Comparison of ENCODE assay signal across 19 mouse cellular contexts in the genomic region with DNA sequence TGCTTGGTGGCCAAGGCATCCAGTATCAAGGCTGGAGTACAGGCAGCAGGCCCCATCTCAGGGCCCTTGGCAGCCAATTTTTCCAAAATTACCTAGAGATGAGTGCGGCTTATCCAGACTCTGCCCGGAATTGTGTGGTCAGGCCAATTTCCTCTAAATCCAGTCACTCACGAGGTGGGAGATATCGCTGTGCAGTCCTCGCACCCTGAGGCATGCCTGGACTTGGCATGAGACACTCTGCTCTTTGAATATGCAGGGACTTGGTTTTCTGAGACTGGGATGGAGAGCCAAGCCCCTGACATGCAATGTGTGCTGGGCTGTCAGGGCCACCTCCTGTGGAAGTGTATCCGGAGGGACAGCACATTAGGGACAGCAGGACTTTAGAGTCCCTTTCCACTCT. TPM values are rescaled to one million over a fixed set of nuclear protein-coding genes. Genes with fewer than 3 reads are reported as not detected.
DNase-seq lines count a peak whose midpoint lies in the region; ATAC-seq and TF ChIP-seq lines count a peak whose summit lies in the region.
"Had no signal": no experiment of that assay in that cellular context is flagged by ENCODE, and none has a peak within 500 bp of the region (broad histone marks: within the 10 kb centered on the region; RNA-seq: fewer than 3 reads in every experiment).

No protein-coding gene starts in this region.

- peaks cover 13% of the 10 kb centered on the region; the same call in 1 of the 2 replicates for H3K36me3 ChIP-seq in midbrain, embryonic 10.5 days
- H3K36me3 ChIP-seq in midbrain, embryonic 11.5 days (ENCODE audit: control insufficient read depth, insufficient read depth, low read length): no peaks in the 10 kb centered on the region
- no peaks in the 10 kb centered on the region for H3K36me3 ChIP-seq in forebrain, embryonic 15.5 days
- H3K36me3 ChIP-seq in hindbrain, postnatal 0 days (ENCODE audit: insufficient read depth, low read length): no peaks in the 10 kb centered on the region
- no peaks in the 10 kb centered on the region for H3K36me3 ChIP-seq in neural tube, embryonic 14.5 days (ENCODE audit: control insufficient read depth, insufficient read depth, low read length)
- H3K36me3 ChIP-seq: heart, embryonic 15.5 days had no signal

- ATAC-seq in midbrain, embryonic 11.5 days (ENCODE audit: low FRiP score): no peak
- ATAC-seq in forebrain, embryonic 15.5 days (replicated peaks): no peak
- no peak for ATAC-seq in hindbrain, postnatal 0 days
- ATAC-seq in neural tube, embryonic 14.5 days (ENCODE audit: low read depth): no peak
- ATAC-seq: Patski had no signal

- no peak overlapping the region for H3K9ac ChIP-seq in midbrain, embryonic 11.5 days (ENCODE audit: low read length)
- H3K9ac ChIP-seq in forebrain, embryonic 15.5 days (replicated peaks): no peak overlapping the region
- H3K9ac ChIP-seq in hindbrain, postnatal 0 days (replicated peaks; ENCODE audit: low read length): 0 out of 2 replicates have a peak overlapping the region, but pooled peaks have one; percentile 28
- no peak overlapping the region for H3K9ac ChIP-seq in neural tube, embryonic 14.5 days (replicated peaks; ENCODE audit: low read depth, low read length)
- H3K9ac ChIP-seq: heart, embryonic 15.5 days; lung, embryonic 14.5 days had no signal

- no peak overlapping the region for H3K4me2 ChIP-seq in midbrain, embryonic 11.5 days
- H3K4me2 ChIP-seq in forebrain, embryonic 15.5 days (replicated peaks): no peak overlapping the region
- H3K4me2 ChIP-seq in hindbrain, postnatal 0 days (ENCODE audit: low read depth, low read length): no peak overlapping the region
- H3K4me2 ChIP-seq in neural tube, embryonic 14.5 days (ENCODE audit: low read depth, low read length): no peak overlapping the region
- H3K4me2 ChIP-seq: heart, embryonic 15.5 days; liver, embryonic 11.5 days; lung, embryonic 14.5 days had no signal

- H3K27ac ChIP-seq in midbrain, embryonic 10.5 days (replicated peaks): peak overlapping the region; percentile 79
- H3K27ac ChIP-seq in midbrain, embryonic 11.5 days (ENCODE audit: low read depth, low read length): no peak overlapping the region
- peak overlapping the region; percentile 85 for H3K27ac ChIP-seq in forebrain, embryonic 15.5 days (replicated peaks)
- peak overlapping the region; percentile 81; the same call in 1 of the 2 replicates for H3K27ac ChIP-seq in hindbrain, postnatal 0 days
- H3K27ac ChIP-seq in neural tube, embryonic 14.5 days (ENCODE audit: low read depth, low read length): peak overlapping the region; percentile 74; the same call in 1 of the 2 replicates
- H3K27ac ChIP-seq: heart, adult 2 months; heart, embryonic 15.5 days; stomach, postnatal 0 days had no signal

- peaks cover 37% of the 10 kb centered on the region for H3K27me3 ChIP-seq in midbrain, embryonic 10.5 days (ENCODE audit: low read depth, poor library complexity, severe bottlenecking)
- H3K27me3 ChIP-seq in midbrain, embryonic 11.5 days (ENCODE audit: control insufficient read depth, insufficient read depth, low read length): peaks cover 7% of the 10 kb centered on the region; the same call in 1 of the 2 replicates
- H3K27me3 ChIP-seq in forebrain, embryonic 15.5 days: no peaks in the 10 kb centered on the region
- no peaks in the 10 kb centered on the region for H3K27me3 ChIP-seq in hindbrain, postnatal 0 days (ENCODE audit: insufficient read depth, low read length)
- no peaks in the 10 kb centered on the region for H3K27me3 ChIP-seq in neural tube, embryonic 14.5 days (ENCODE audit: control insufficient read depth, insufficient read depth, low read length)
- H3K27me3 ChIP-seq: heart, embryonic 15.5 days; Patski had no signal

- no peak for DNase-seq in midbrain, embryonic 10.5 days (ENCODE audit: low spot score)
- DNase-seq in midbrain, embryonic 11.5 days (ENCODE audit: low spot score, missing footprints): no peak
- DNase-seq in hindbrain, postnatal 0 days (ENCODE audit: low spot score): no peak
- no peak for DNase-seq in Muller cell, postnatal 12 days (ENCODE audit: inconsistent ontology term)
- no peak for DNase-seq in embryo, embryonic 10 days (ENCODE audit: low spot score)
- DNase-seq in cerebellum, postnatal 25 days: no peak
- DNase-seq: adrenal gland, postnatal 36 days; B cell, adult 2 months; cerebellum, adult 8-10 months; heart, adult 2 months; lung, embryonic 14.5 days; right cerebral cortex, postnatal 14 days; thymus, postnatal 14 days had no signal

- H3K9me3 ChIP-seq in midbrain, embryonic 10.5 days (replicated peaks): no peaks in the 10 kb centered on the region
- H3K9me3 ChIP-seq in midbrain, embryonic 11.5 days (ENCODE audit: control insufficient read depth, low read length): no peaks in the 10 kb centered on the region
- H3K9me3 ChIP-seq in forebrain, embryonic 15.5 days: no peaks in the 10 kb centered on the region
- no peaks in the 10 kb centered on the region for H3K9me3 ChIP-seq in hindbrain, postnatal 0 days (ENCODE audit: low read length)
- no peaks in the 10 kb centered on the region for H3K9me3 ChIP-seq in neural tube, embryonic 14.5 days (ENCODE audit: control insufficient read depth, low read length)
- H3K9me3 ChIP-seq: heart, embryonic 15.5 days had no signal

- peaks cover 69% of the 10 kb centered on the region for H3K4me1 ChIP-seq in midbrain, embryonic 10.5 days
- H3K4me1 ChIP-seq in midbrain, embryonic 11.5 days (ENCODE audit: control insufficient read depth, insufficient read depth, low read length): peaks cover 18% of the 10 kb centered on the region
- H3K4me1 ChIP-seq in forebrain, embryonic 15.5 days: peaks cover 35% of the 10 kb centered on the region
- peaks cover 31% of the 10 kb centered on the region for H3K4me1 ChIP-seq in hindbrain, postnatal 0 days (ENCODE audit: insufficient read depth, low read length)
- peaks cover 18% of the 10 kb centered on the region for H3K4me1 ChIP-seq in neural tube, embryonic 14.5 days (ENCODE audit: control insufficient read depth, insufficient read depth, low read length)
- H3K4me1 ChIP-seq: heart, embryonic 15.5 days had no signal

- no peak for TF ChIP-seq CTCF in hindbrain, postnatal 0 days (IDR thresholded peaks at IDR 0.05; ENCODE audit: low read depth)

- H3K4me3 ChIP-seq in midbrain, embryonic 10.5 days: no peak overlapping the region
- no peak overlapping the region for H3K4me3 ChIP-seq in midbrain, embryonic 11.5 days (ENCODE audit: low read depth, low read length)
- no peak overlapping the region for H3K4me3 ChIP-seq in forebrain, embryonic 15.5 days
- H3K4me3 ChIP-seq in hindbrain, postnatal 0 days (ENCODE audit: low read length): no peak overlapping the region
- no peak overlapping the region for H3K4me3 ChIP-seq in neural tube, embryonic 14.5 days (ENCODE audit: low read depth, low read length)
- H3K4me3 ChIP-seq: heart, adult 2 months; heart, embryonic 15.5 days had no signal

- 82% methylated on average over 6 of the region's 6 CpGs for WGBS in midbrain, embryonic 10.5 days
- WGBS in midbrain, embryonic 11.5 days: 82% methylated on average over 6 of the region's 6 CpGs
- 49% methylated on average over 6 of the region's 6 CpGs for WGBS in forebrain, embryonic 15.5 days
- 40% methylated on average over 6 of the region's 6 CpGs for WGBS in hindbrain, postnatal 0 days
- 65% methylated on average over 6 of the region's 6 CpGs for WGBS in neural tube, embryonic 14.5 days

RNA-seq across cellular contexts. Expression of a gene that starts 33.2 kb away (rescaled TPM):
- 13.6 and 17.6 TPM in 2 replicates for polyA plus RNA-seq in midbrain, embryonic 10.5 days (2016; fragmentation: Nextera tagmentation; extraction: Ambion mirVana)
- polyA plus RNA-seq in midbrain, embryonic 11.5 days (2014; fragmentation: Nextera tagmentation; extraction: Ambion mirVana): 11.1 and 12.4 TPM in 2 replicates
- polyA plus RNA-seq in forebrain, embryonic 15.5 days (2015; fragmentation: Nextera tagmentation; extraction: Ambion mirVana): 22.4 and 24.8 TPM in 2 replicates
- 45.5 and 57.8 TPM in 2 replicates for total RNA-seq in hindbrain, postnatal 0 days (2014; rRNA removed)
- 33.6 and 39.3 TPM in 2 replicates for polyA plus RNA-seq in hindbrain, postnatal 0 days (2015; fragmentation: Nextera tagmentation; extraction: Ambion mirVana)
- polyA plus RNA-seq in neural tube, embryonic 14.5 days (2014; fragmentation: Nextera tagmentation; extraction: Ambion mirVana): 27.2 and 33.7 TPM in 2 replicates

RNA-seq across cellular contexts. Expression of a gene that starts 35.7 kb away (rescaled TPM):
- 45.2 and 49.5 TPM in 2 replicates for polyA plus RNA-seq in midbrain, embryonic 10.5 days (2016; fragmentation: Nextera tagmentation; extraction: Ambion mirVana)
- polyA plus RNA-seq in midbrain, embryonic 11.5 days (2014; fragmentation: Nextera tagmentation; extraction: Ambion mirVana): 50.7 and 51.9 TPM in 2 replicates
- polyA plus RNA-seq in forebrain, embryonic 15.5 days (2015; fragmentation: Nextera tagmentation; extraction: Ambion mirVana): 50.1 and 52.0 TPM in 2 replicates
- 29.6 and 36.1 TPM in 2 replicates for total RNA-seq in hindbrain, postnatal 0 days (2014; rRNA removed)
- polyA plus RNA-seq in hindbrain, postnatal 0 days (2015; fragmentation: Nextera tagmentation; extraction: Ambion mirVana): 31.4 and 34.1 TPM in 2 replicates
- 50.2 and 56.4 TPM in 2 replicates for polyA plus RNA-seq in neural tube, embryonic 14.5 days (2014; fragmentation: Nextera tagmentation; extraction: Ambion mirVana)

RNA-seq across cellular contexts. Expression of a gene that starts 35.8 kb away (rescaled TPM):
- 91.8 and 98.8 TPM in 2 replicates for polyA plus RNA-seq in midbrain, embryonic 10.5 days (2016; fragmentation: Nextera tagmentation; extraction: Ambion mirVana)
- 107 and 127 TPM in 2 replicates for polyA plus RNA-seq in midbrain, embryonic 11.5 days (2014; fragmentation: Nextera tagmentation; extraction: Ambion mirVana)
- 97.5 and 103 TPM in 2 replicates for polyA plus RNA-seq in forebrain, embryonic 15.5 days (2015; fragmentation: Nextera tagmentation; extraction: Ambion mirVana)
- total RNA-seq in hindbrain, postnatal 0 days (2014; rRNA removed): 24.4 and 32.7 TPM in 2 replicates
- 64.6 and 66.9 TPM in 2 replicates for polyA plus RNA-seq in hindbrain, postnatal 0 days (2015; fragmentation: Nextera tagmentation; extraction: Ambion mirVana)
- 72.8 and 81.4 TPM in 2 replicates for polyA plus RNA-seq in neural tube, embryonic 14.5 days (2014; fragmentation: Nextera tagmentation; extraction: Ambion mirVana)
